Mouse (Mus musculus) CH12.LX (cell line): ENCODE measurements at regions not wholly inside any gene's neighbourhood (a gene's known extent, or its start where the extent isn't known, plus 50 kb on each side); places are given as distances from the start of the nearest gene placed in this dataset.

Source experiments
- DNase-seq: peaks from one replicate; pipeline ENCODE4 v3.0.0-alpha.2; 2013; ENCODE audit errors: extremely low read depth
- H3K27ac ChIP-seq: 2 replicates; pipeline ENCODE4 v1.5.1; 2012; ENCODE audit warnings: low read depth, mild to moderate bottlenecking, control low read depth, moderate library complexity; ENCODE audit not compliant: insufficient read depth
- H3K27me3 ChIP-seq: replicated peaks from 2 replicates; pipeline ENCODE3; 2012; ENCODE audit warnings: inconsistent platforms
- H3K36me3 ChIP-seq, 2 experiments: replicated peaks in 1 of 2; 2 replicates each; pipeline versions ENCODE3 to v1.6.1; 2012; ENCODE audit warnings: inconsistent platforms in 1 of 2, low read length in 1 of 2, mild to moderate bottlenecking in 1 of 2, mixed read lengths in 1 of 2, moderate library complexity in 1 of 2; ENCODE audit not compliant: control insufficient read depth in 1 of 2, insufficient read depth in 1 of 2
- H3K4me1 ChIP-seq, 2 experiments: 2 replicates each; pipeline ENCODE4 v1.6.1; 2012; ENCODE audit warnings: inconsistent platforms in 1 of 2, moderate library complexity in 1 of 2; ENCODE audit not compliant: insufficient read depth in 2 of 2, control insufficient read depth in 1 of 2
- H3K4me2 ChIP-seq: 2 replicates; pipeline ENCODE4 v1.6.1; 2012; ENCODE audit warnings: low read depth, mild to moderate bottlenecking, control low read depth; ENCODE audit not compliant: poor library complexity, insufficient read depth, severe bottlenecking
- H3K4me3 ChIP-seq, 3 experiments: fragments of 150-350 bp in 1 of 3; sonication (generic) in 1 of 3; replicated peaks in 1 of 3; 2 replicates each; pipeline versions ENCODE3 to v1.5.1; 2011 to 2012; ENCODE audit warnings: low read depth in 2 of 3, low read length in 2 of 3, mild to moderate bottlenecking in 2 of 3, moderate library complexity in 2 of 3, control low read depth in 1 of 3, improper control_type of control experiment in 1 of 3, inconsistent platforms in 1 of 3, mixed read lengths in 1 of 3; ENCODE audit not compliant: poor library complexity in 1 of 3
- H3K79me2 ChIP-seq: replicated peaks from 2 replicates; pipeline ENCODE4 v1.6.1; 2012; ENCODE audit warnings: mild to moderate bottlenecking, moderate library complexity; ENCODE audit not compliant: control insufficient read depth, poor library complexity, insufficient read depth, severe bottlenecking; ENCODE audit errors: extremely low read depth
- H3K9ac ChIP-seq: 2 replicates; pipeline ENCODE4 v1.6.1; 2012; ENCODE audit warnings: low read depth, mild to moderate bottlenecking, control low read depth, moderate library complexity; ENCODE audit not compliant: insufficient read depth
- H3K9me3 ChIP-seq: replicated peaks from 2 replicates; pipeline ENCODE3; 2012; ENCODE audit warnings: low read length, inconsistent platforms, mixed read lengths
- BHLHE40 ChIP-seq: IDR thresholded peaks from 2 replicates; pipeline ENCODE4 v1.6.1; 2011; ENCODE audit warnings: mild to moderate bottlenecking, low read depth, low read length, improper control_type of control experiment
- CHD1 ChIP-seq: IDR thresholded peaks from 2 replicates; pipeline ENCODE4 v1.6.1; 2012; ENCODE audit warnings: low read depth, low read length, improper control_type of control experiment, inconsistent platforms
- CHD2 ChIP-seq: IDR thresholded peaks from 2 replicates; pipeline ENCODE4 v1.6.1; 2011; ENCODE audit warnings: low read length, improper control_type of control experiment
- CTCF ChIP-seq, 2 experiments: IDR thresholded peaks in 1 of 2; conservative IDR thresholded peaks in 1 of 2; 2 replicates each; pipeline ENCODE4 v1.5.1; 2011 to 2012; ENCODE audit warnings: low read depth in 2 of 2, low read length in 2 of 2, improper control_type of control experiment in 1 of 2, inconsistent platforms in 1 of 2, mild to moderate bottlenecking in 1 of 2, moderate library complexity in 1 of 2
- E2F4 ChIP-seq: IDR thresholded peaks from 2 replicates; pipeline ENCODE4 v1.6.1; 2011; ENCODE audit warnings: low read depth, low read length, improper control_type of control experiment; ENCODE audit not compliant: insufficient replicate concordance
- ELF1 ChIP-seq: IDR thresholded peaks from 2 replicates; pipeline ENCODE4 v1.6.1; 2014; ENCODE audit warnings: low read depth, mild to moderate bottlenecking, inconsistent platforms, low read length, improper control_type of control experiment
- EP300 ChIP-seq: IDR thresholded peaks from 2 replicates; pipeline ENCODE4 v1.6.1; 2011; ENCODE audit warnings: low read length, improper control_type of control experiment
- ETS1 ChIP-seq: conservative IDR thresholded peaks from 2 replicates; pipeline ENCODE4 v1.6.1; 2012; ENCODE audit warnings: low read depth, mild to moderate bottlenecking, inconsistent platforms, low read length, improper control_type of control experiment, moderate library complexity
- GABPA ChIP-seq: IDR thresholded peaks from 2 replicates; pipeline ENCODE4 v1.6.1; 2012; ENCODE audit warnings: low read depth, low read length, improper control_type of control experiment, inconsistent platforms; ENCODE audit not compliant: insufficient replicate concordance
- IRF4 ChIP-seq: IDR thresholded peaks from 2 replicates; pipeline ENCODE4 v1.6.1; 2014; ENCODE audit warnings: low read depth, mild to moderate bottlenecking, inconsistent platforms, low read length, improper control_type of control experiment
- MAFK ChIP-seq: IDR thresholded peaks from 2 replicates; pipeline ENCODE4 v1.6.1; 2011; ENCODE audit warnings: low read length, improper control_type of control experiment; ENCODE audit not compliant: insufficient replicate concordance
- MEF2A ChIP-seq: IDR thresholded peaks from 2 replicates; pipeline ENCODE4 v1.6.1; 2014; ENCODE audit warnings: low read depth, mild to moderate bottlenecking, inconsistent platforms, low read length, improper control_type of control experiment, borderline replicate concordance
- MXI1 ChIP-seq: IDR thresholded peaks from 2 replicates; pipeline ENCODE4 v1.6.1; 2011; ENCODE audit warnings: mild to moderate bottlenecking, low read depth, low read length, improper control_type of control experiment
- MYC ChIP-seq: IDR thresholded peaks from 2 replicates; pipeline ENCODE4 v1.6.1; 2011; ENCODE audit warnings: low read depth, mild to moderate bottlenecking, improper control_type of control experiment, low read length
- NRF1 ChIP-seq: IDR thresholded peaks from 2 replicates; pipeline ENCODE4 v1.6.1; 2014; ENCODE audit warnings: low read depth, mild to moderate bottlenecking, inconsistent platforms, low read length, improper control_type of control experiment, moderate library complexity
- PAX5 ChIP-seq: IDR thresholded peaks from 2 replicates; pipeline ENCODE4 v1.6.1; 2012; ENCODE audit warnings: low read length, inconsistent platforms, mixed read lengths
- POLR2A ChIP-seq: IDR thresholded peaks from 2 replicates; pipeline ENCODE4 v1.6.1; 2011; ENCODE audit warnings: low read depth, mild to moderate bottlenecking, improper control_type of control experiment, low read length
- POLR2AphosphoS2 ChIP-seq: IDR thresholded peaks from 2 replicates; pipeline ENCODE4 v1.6.1; 2011; ENCODE audit warnings: low read depth, low read length, improper control_type of control experiment
- SMC3 ChIP-seq: IDR thresholded peaks from 2 replicates; pipeline ENCODE4 v1.6.1; 2011; ENCODE audit warnings: low read depth, low read length, improper control_type of control experiment
- TBP ChIP-seq: conservative IDR thresholded peaks from 2 replicates; pipeline ENCODE4 v1.6.1; 2011; ENCODE audit warnings: low read depth, low read length, improper control_type of control experiment
- UBTF ChIP-seq: IDR thresholded peaks from 2 replicates; pipeline ENCODE4 v1.6.1; 2012; ENCODE audit warnings: low read depth, mild to moderate bottlenecking, inconsistent platforms, low read length, improper control_type of control experiment, moderate library complexity
- USF1 ChIP-seq: IDR thresholded peaks from 2 replicates; pipeline ENCODE4 v1.6.1; 2014; ENCODE audit warnings: low read depth, mild to moderate bottlenecking, inconsistent platforms, low read length, improper control_type of control experiment
- USF2 ChIP-seq: conservative IDR thresholded peaks from 2 replicates; pipeline ENCODE4 v1.6.1; 2011; ENCODE audit warnings: low read depth, low read length, improper control_type of control experiment
- ZKSCAN1 ChIP-seq: IDR thresholded peaks from 2 replicates; pipeline ENCODE4 v1.6.1; 2012; ENCODE audit warnings: low read depth, inconsistent platforms, low read length, improper control_type of control experiment, borderline replicate concordance
- ZNF384 ChIP-seq: IDR thresholded peaks from 2 replicates; pipeline ENCODE4 v1.6.1; 2012; ENCODE audit warnings: low read depth, low read length, improper control_type of control experiment, inconsistent platforms
- dilution Hi-C: fragments of 300-500 bp; cut with MboI; formaldehyde crosslinking; loops from 2 replicates; pipeline ENCODE4 v1.14.3; 2020; ENCODE audit warnings: low sequenced_read_pairs; ENCODE audit not compliant: extremely low pct_unique_long_range_greater_than_20kb, extremely low pct_ligation_motif_present
- in situ Hi-C: fragments of 300-500 bp; cut with MboI; formaldehyde crosslinking; loops from 3 replicates; pipeline ENCODE4 v1.14.3; 2019; ENCODE audit warnings: low sequenced_read_pairs, low pct_ligation_motif_present, low pct_unique_long_range_greater_than_20kb, mixed read lengths

GRCm38 (mm10) chr14:17578776-17579175, 81.3 kb upstream of the Thrb start:
- Histone ChIP-seq H3K4me3 (no peak overlapping the region), H3K27me3 (no peaks in the 10 kb centered on the region), H3K27ac (no peak overlapping the region), H3K4me1 (no peaks in the 10 kb centered on the region), H3K9me3 (no peaks in the 10 kb centered on the region), H3K4me2 (no peak overlapping the region), H3K36me3 (no peaks in the 10 kb centered on the region), H3K9ac (no peak overlapping the region), H3K79me2 (no peaks in the 10 kb centered on the region)
- no peak for TF ChIP-seq MYC
- no peak for TF ChIP-seq IRF4
- TF ChIP-seq MAFK, result no peak
- TF ChIP-seq GABPA, result no peak
- TF ChIP-seq USF1, result no peak
- no peak for TF ChIP-seq ETS1
- no peak for TF ChIP-seq UBTF
- TF ChIP-seq BHLHE40, result no peak
- no peak for TF ChIP-seq CHD2
- TF ChIP-seq CTCF (conservative IDR thresholded peaks at IDR 0.05 in 1 of 2, IDR thresholded peaks at IDR 0.05 in 1 of 2; ENCODE audit: low read depth in 2 of 2, low read length in 2 of 2), result no peak
- TF ChIP-seq CHD1, result no peak
- no peak for TF ChIP-seq E2F4
- TF ChIP-seq ZNF384, result no peak
- TF ChIP-seq POLR2AphosphoS2, result no peak
- no peak for TF ChIP-seq POLR2A
- TF ChIP-seq ELF1, result no peak
- TF ChIP-seq MEF2A, result no peak
- no peak for TF ChIP-seq SMC3
- TF ChIP-seq PAX5, result no peak
- dilution Hi-C loops (no loop called here), in situ Hi-C loops (no loop called here)
- no peak for DNase-seq

- H3K36me3 ChIP-seq, result no peaks in the 10 kb centered on the region
- no peak for DNase-seq
- no peak overlapping the region for H3K4me3 ChIP-seq
- no peaks in the 10 kb centered on the region for H3K27me3 ChIP-seq
- dilution Hi-C loops (no loop called here), in situ Hi-C loops (no loop called here)
- no peak overlapping the region for H3K27ac ChIP-seq
- no peak overlapping the region for H3K4me2 ChIP-seq
- H3K79me2 ChIP-seq, result no peaks in the 10 kb centered on the region
- no peak overlapping the region for H3K9ac ChIP-seq
- TF ChIP-seq GABPA (no peak), MYC (no peak), MXI1 (no peak), EP300 (no peak), USF2 (no peak), NRF1 (no peak), SMC3 (no peak), MEF2A (no peak), ZNF384 (no peak), ZKSCAN1 (no peak), ETS1 (no peak), TBP (no peak)
- no peaks in the 10 kb centered on the region for H3K4me1 ChIP-seq
- H3K9me3 ChIP-seq, result no peaks in the 10 kb centered on the region
These were observed 70.5 kb upstream of the Thrb start for GRCm38 (mm10) chr14:17589595-17589994.
